Mouse (Mus musculus) embryonic facial prominence, embryonic 13.5 days (tissue): ENCODE results near the gene Adipoq. TPM values are rescaled to one million over a fixed set of nuclear protein-coding genes. Genes with fewer than 3 reads are reported as not detected.
"Not testable (repeated sequence)": the region's sequence is repeated elsewhere in the genome, so short reads cannot be mapped to it uniquely, and the experiment has no call there.

Source experiments
- ATAC-seq: fragments of 200-750 bp; cut with Nextera tagmentation; 2 replicates; pipeline ENCODE4 v1.8.0; 2017; ENCODE audit warnings: low read depth; ENCODE audit not compliant: insufficient number of reproducible peaks, insufficient read depth, low FRiP score, low TSS enrichment
- H3K27ac ChIP-seq: fragments of 300-500 bp; sonication (generic); 2 replicates; pipeline ENCODE4 v1.5.1; 2015; ENCODE audit warnings: moderate library complexity, mild to moderate bottlenecking, inconsistent platforms
- H3K27me3 ChIP-seq: fragments of 300-500 bp; sonication (generic); 2 replicates; pipeline ENCODE4 v1.6.1; 2015; ENCODE audit warnings: mild to moderate bottlenecking, inconsistent platforms
- H3K36me3 ChIP-seq: fragments of 300-500 bp; sonication (generic); 2 replicates; pipeline ENCODE4 v1.6.1; 2015; ENCODE audit warnings: mild to moderate bottlenecking, inconsistent platforms
- H3K4me1 ChIP-seq: fragments of 300-500 bp; sonication (generic); 2 replicates; pipeline ENCODE4 v1.6.1; 2015; ENCODE audit warnings: inconsistent platforms
- H3K4me2 ChIP-seq: fragments of 300-500 bp; sonication (generic); 2 replicates; pipeline ENCODE4 v1.6.1; 2015; ENCODE audit warnings: moderate library complexity, mild to moderate bottlenecking, inconsistent platforms
- H3K4me3 ChIP-seq: fragments of 300-500 bp; sonication (generic); 2 replicates; pipeline ENCODE4 v1.5.1; 2015; ENCODE audit warnings: mild to moderate bottlenecking, inconsistent platforms
- H3K9ac ChIP-seq: fragments of 300-500 bp; sonication (generic); 2 replicates; pipeline ENCODE4 v1.6.1; 2015; ENCODE audit warnings: mild to moderate bottlenecking, inconsistent platforms
- H3K9me3 ChIP-seq: fragments of 300-500 bp; sonication (generic); 2 replicates; pipeline ENCODE4 v1.6.1; 2016; ENCODE audit warnings: inconsistent platforms
- WGBS: fragments of 180-500 bp; shearing (Covaris S2); methylation state at CpG from one replicate; pipeline ENCODE4 v1.1.7; 2015; ENCODE audit warnings: mixed read lengths; 5-methylcytosine and 5-hydroxymethylcytosine counted together
- polyA plus RNA-seq: library from polyadenylated mRNA; unstranded; fragments of >200 nt; fragmentation: Nextera tagmentation; extraction: Ambion mirVana; gene quantifications from 2 replicates; pipeline ENCODE4 v1.2.1, GENCODE M21; 2015

Gene Adipoq
- polyA plus RNA-seq, 1 experiment from 2014 or later: not detected

DNA sequence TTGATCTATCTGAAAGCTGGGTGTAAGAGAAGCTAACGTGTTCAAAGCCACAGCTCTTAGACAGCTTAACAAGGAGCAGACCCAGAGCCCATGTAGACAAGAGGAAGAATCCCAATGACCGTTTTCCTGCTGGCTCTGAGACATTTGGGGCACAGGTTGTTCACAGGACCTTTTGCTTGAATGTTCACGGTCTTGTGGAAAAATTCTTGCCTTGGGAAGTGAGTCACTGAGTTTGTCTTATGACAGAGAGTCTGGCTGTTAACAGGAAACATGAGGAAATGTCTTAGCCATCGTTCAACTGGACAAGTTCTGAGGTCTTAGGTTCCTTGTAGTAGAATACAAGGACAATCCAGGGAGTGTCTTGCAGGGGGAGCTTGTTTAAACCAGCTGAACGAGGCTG is 20.7 kb downstream of the Adipoq start:
- 64% methylated on average over 5 of the region's 5 CpGs for WGBS
- H3K4me2 ChIP-seq: no peak overlapping the region
- H3K4me3 ChIP-seq: no peak overlapping the region
- no peak for ATAC-seq
- H3K9ac ChIP-seq: no peak overlapping the region
- H3K36me3 ChIP-seq: no peaks in the 10 kb centered on the region
- no peaks in the 10 kb centered on the region for H3K4me1 ChIP-seq
- H3K9me3 ChIP-seq: no peaks in the 10 kb centered on the region
- no peaks in the 10 kb centered on the region for H3K27me3 ChIP-seq
- no peak overlapping the region for H3K27ac ChIP-seq

DNA sequence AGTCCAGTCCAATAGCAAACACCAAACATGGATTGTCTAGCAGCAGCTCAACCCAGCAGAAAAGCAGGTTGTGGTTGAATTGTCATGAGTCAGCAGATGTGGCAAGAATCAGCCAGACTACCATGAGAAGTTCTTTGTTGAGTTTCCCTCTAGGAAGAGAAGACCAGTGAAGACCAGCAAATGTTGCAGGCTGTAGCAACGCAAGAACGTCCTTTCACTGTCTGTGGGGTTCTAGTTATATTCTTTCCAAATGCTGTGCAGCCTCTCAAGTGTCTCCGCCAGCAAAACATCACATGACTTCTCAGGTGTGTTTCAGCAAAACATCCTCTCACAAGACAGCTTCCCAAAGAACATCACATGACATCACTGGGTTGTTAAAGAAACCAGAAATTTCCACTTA is 24.5 kb downstream of the Adipoq start:
- Histone ChIP-seq H3K4me1 (no peaks in the 10 kb centered on the region), H3K9me3 (no peaks in the 10 kb centered on the region; the same call in 1 of the 2 replicates), H3K27me3 (no peaks in the 10 kb centered on the region), H3K27ac (no peak overlapping the region), H3K4me3 (no peak overlapping the region), H3K9ac (no peak overlapping the region), H3K4me2 (no peak overlapping the region), H3K36me3 (no peaks in the 10 kb centered on the region)
- ATAC-seq: no peak
- 87% methylated on average over 3 of the region's 3 CpGs for WGBS

DNA sequence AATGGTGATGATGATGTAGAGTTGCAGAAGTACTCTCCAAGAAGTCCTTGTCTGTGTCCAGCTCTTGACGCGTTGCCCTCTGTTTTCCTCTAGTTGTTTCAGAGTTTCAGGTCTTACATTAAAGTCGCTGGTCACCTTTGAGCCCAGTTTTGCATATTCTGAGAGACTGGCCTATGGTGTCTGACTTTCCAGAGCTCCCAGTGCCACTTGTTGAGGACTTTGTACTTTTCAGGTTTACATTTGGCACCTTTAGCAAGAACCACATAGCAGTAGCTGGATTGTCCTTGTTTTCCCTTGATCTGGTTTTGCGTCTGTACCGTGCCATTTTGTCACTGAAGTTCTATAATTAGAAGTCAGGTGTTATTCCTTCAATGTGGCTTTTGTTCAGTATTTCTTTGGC is 27.6 kb downstream of the Adipoq start:
- ATAC-seq: no peak
- no peak overlapping the region for H3K27ac ChIP-seq
- H3K4me3 ChIP-seq: no peak overlapping the region
- 93% methylated on average over 5 of the region's 5 CpGs for WGBS
- no peak overlapping the region for H3K9ac ChIP-seq
- no peaks in the 10 kb centered on the region; the same call in 1 of the 2 replicates for H3K9me3 ChIP-seq
- H3K4me2 ChIP-seq: no peak overlapping the region
- H3K4me1 ChIP-seq: no peaks in the 10 kb centered on the region
- H3K36me3 ChIP-seq: no peaks in the 10 kb centered on the region
- H3K27me3 ChIP-seq: no peaks in the 10 kb centered on the region

DNA sequence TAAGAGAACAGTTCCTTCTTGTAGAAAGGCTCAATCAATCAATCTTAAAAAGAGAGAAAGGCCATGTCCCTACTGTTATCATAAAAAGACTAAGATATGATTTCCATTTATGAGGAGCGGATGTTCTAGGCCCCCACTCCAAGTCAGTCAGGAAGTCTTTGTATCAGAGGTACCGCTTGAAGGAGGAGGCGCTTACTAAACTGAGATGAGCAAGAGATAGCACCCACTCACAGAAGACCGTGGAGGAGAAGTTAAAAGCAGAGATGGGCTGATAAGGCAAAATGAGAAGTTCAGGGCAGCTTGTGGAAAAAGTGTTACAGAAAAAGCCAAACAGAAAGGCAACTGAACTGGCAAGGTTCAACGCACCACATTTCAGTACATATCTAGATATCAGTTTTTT is 28.5 kb downstream of the Adipoq start:
- WGBS: 86% methylated on average over 5 of the region's 5 CpGs
- H3K9ac ChIP-seq: no peak overlapping the region
- H3K4me3 ChIP-seq: no peak overlapping the region
- no peak overlapping the region for H3K27ac ChIP-seq
- no peak for ATAC-seq
- H3K4me2 ChIP-seq: no peak overlapping the region
- no peaks in the 10 kb centered on the region for H3K36me3 ChIP-seq
- H3K4me1 ChIP-seq: no peaks in the 10 kb centered on the region
- no peaks in the 10 kb centered on the region for H3K27me3 ChIP-seq
- no peaks in the 10 kb centered on the region; the same call in 1 of the 2 replicates for H3K9me3 ChIP-seq

DNA sequence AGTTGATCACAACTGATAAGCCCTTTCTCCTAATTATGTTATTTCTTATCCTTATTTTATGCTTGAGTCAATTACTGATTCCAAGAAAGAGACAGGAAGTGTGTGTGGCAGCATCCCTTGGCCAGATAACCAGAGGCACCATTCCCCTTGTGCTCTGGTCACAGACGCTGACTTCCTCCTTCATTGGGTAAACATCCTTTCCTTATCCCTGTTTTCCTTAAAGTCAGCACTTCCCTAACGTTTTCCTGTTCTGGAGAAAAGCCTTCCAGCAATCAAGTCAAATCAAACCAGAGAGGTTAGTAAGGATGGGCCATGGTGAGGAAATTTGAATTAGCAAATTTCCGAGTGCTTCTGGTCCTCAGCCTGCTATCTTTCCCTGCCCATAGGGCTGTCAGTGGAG is 29.6 kb downstream of the Adipoq start:
- no peaks in the 10 kb centered on the region; the same call in 1 of the 2 replicates for H3K9me3 ChIP-seq
- H3K4me3 ChIP-seq: no peak overlapping the region
- no peaks in the 10 kb centered on the region for H3K36me3 ChIP-seq
- no peak overlapping the region for H3K4me2 ChIP-seq
- H3K4me1 ChIP-seq: no peaks in the 10 kb centered on the region
- no peak overlapping the region for H3K9ac ChIP-seq
- 40% methylated on average over 3 of the region's 3 CpGs for WGBS
- ATAC-seq: no peak
- no peaks in the 10 kb centered on the region for H3K27me3 ChIP-seq
- no peak overlapping the region for H3K27ac ChIP-seq

DNA sequence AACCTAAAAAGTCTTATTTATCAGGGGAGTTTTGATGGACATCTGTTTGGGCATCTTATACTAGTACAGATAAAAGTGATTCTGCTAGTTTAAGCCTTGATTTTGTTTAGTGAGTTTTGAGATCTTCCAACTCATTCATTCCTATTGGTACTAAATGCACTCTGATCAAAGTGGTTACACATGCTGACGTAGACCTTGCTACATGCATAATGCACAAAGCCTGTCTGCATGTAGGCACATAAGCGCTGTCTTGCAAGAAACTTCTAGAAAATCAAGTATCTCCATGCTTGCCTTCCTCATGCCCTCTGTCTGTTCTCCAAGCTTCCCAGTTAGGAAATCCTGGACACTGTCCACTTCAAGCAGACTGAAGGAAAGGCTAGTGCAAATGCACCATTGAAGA is 31.5 kb downstream of the Adipoq start:
- no peaks in the 10 kb centered on the region for H3K4me1 ChIP-seq
- no peaks in the 10 kb centered on the region for H3K36me3 ChIP-seq
- ATAC-seq: no peak
- 86% methylated on average over 2 of the region's 2 CpGs for WGBS
- H3K9ac ChIP-seq: no peak overlapping the region
- H3K4me2 ChIP-seq: no peak overlapping the region
- H3K4me3 ChIP-seq: no peak overlapping the region
- no peaks in the 10 kb centered on the region for H3K27me3 ChIP-seq
- no peak overlapping the region for H3K27ac ChIP-seq
- H3K9me3 ChIP-seq: no peaks in the 10 kb centered on the region

DNA sequence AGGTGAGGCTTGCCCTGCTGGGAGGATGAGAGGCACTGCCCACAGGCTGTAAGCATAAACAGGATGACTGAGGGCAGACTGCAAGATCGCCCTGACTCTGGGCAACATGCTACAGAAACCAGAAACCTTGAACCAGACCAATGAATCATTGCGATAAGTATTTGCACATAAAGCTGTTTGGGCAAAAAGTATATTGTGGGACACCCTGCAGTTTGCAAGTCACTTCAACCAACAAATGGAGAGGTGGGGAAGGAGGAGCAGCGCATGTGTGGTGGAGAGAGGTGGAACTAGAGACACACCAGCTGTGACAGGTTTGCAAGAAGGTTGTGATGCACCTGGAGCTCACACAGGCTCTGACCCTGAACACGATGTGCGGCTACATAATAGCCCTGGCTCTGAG is 32.5 kb downstream of the Adipoq start:
- WGBS: 88% methylated on average over 5 of the region's 5 CpGs
- H3K4me1 ChIP-seq: no peaks in the 10 kb centered on the region
- H3K27ac ChIP-seq: no peak overlapping the region
- no peaks in the 10 kb centered on the region for H3K36me3 ChIP-seq
- H3K4me3 ChIP-seq: no peak overlapping the region
- no peak overlapping the region for H3K9ac ChIP-seq
- ATAC-seq: no peak
- no peaks in the 10 kb centered on the region for H3K27me3 ChIP-seq
- H3K9me3 ChIP-seq: no peaks in the 10 kb centered on the region
- H3K4me2 ChIP-seq: no peak overlapping the region

DNA sequence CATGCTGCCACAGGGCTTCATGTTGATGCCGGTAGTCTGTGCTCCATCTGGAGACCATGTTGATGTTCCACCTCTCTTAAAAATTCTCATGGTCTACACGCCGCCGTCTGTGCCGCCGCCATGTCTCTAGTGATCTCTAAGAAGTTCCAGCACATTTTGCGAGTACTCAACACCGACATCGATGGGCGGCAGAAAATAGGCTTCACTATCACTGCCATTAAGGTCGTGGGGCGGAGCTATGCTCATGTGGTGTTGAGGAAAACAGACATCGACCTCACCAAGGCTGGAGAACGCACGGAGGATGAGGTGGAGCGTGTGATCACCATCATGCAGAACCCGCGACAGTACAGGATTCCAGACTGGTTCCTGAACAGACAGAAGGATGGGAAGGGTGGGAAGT is 33.1 kb downstream of the Adipoq start:
- not testable (repeated sequence) for H3K36me3 ChIP-seq, H3K9me3 ChIP-seq, H3K9ac ChIP-seq, H3K4me1 ChIP-seq, H3K4me2 ChIP-seq, H3K27ac ChIP-seq, H3K4me3 ChIP-seq, H3K27me3 ChIP-seq, ATAC-seq
- WGBS: 90% methylated on average over 18 of the region's 18 CpGs

DNA sequence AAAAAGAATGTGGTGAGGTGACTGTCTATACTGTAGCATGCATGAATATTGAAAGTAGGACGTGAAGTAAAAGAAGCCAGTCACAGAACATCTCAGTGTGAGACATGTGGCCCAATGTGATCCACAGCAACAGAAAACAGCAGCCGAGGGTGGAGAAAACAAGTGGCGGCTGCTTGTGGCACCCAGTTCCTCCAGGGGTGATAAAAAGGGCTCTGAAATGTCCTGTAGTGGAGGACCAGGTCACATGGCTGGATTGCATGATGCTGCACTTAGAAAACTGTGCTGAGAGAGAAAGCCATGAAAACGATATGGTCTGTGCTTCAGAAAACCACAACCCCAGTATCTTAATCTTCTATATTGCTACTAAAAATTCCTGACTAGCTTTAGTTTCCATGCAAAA is 34.7 kb downstream of the Adipoq start:
- Histone ChIP-seq H3K4me3 (no peak overlapping the region), H3K4me2 (no peak overlapping the region), H3K4me1 (no peaks in the 10 kb centered on the region), H3K9me3 (no peaks in the 10 kb centered on the region), H3K27ac (no peak overlapping the region), H3K36me3 (no peaks in the 10 kb centered on the region), H3K27me3 (no peaks in the 10 kb centered on the region), H3K9ac (no peak overlapping the region)
- ATAC-seq: no peak
- 75% methylated on average over 4 of the region's 4 CpGs for WGBS

DNA sequence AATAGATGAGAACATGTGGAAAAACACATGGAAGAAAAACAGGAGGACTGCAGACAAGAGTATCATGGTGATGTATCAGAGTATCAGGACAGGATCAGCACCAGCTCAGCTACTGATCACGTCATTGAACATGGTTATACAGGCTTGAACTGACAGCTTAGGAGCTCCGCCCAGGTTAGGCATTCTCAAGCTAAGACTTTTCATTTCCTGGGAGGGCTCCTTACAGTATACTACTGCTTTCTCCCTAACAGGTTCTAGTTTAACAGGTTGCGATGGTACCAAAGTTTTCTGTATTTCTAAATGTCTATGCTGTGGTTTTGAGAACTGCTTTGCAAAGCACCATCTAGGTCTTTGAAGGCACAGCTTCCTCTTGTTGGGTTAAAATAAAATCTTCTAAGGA is 35.2 kb downstream of the Adipoq start:
- Histone ChIP-seq H3K4me1 (no peaks in the 10 kb centered on the region), H3K9me3 (no peaks in the 10 kb centered on the region), H3K27me3 (no peaks in the 10 kb centered on the region), H3K4me3 (no peak overlapping the region), H3K27ac (no peak overlapping the region), H3K9ac (no peak overlapping the region), H3K36me3 (no peaks in the 10 kb centered on the region), H3K4me2 (no peak overlapping the region)
- 71% methylated on average over 3 of the region's 3 CpGs for WGBS
- ATAC-seq: no peak

DNA sequence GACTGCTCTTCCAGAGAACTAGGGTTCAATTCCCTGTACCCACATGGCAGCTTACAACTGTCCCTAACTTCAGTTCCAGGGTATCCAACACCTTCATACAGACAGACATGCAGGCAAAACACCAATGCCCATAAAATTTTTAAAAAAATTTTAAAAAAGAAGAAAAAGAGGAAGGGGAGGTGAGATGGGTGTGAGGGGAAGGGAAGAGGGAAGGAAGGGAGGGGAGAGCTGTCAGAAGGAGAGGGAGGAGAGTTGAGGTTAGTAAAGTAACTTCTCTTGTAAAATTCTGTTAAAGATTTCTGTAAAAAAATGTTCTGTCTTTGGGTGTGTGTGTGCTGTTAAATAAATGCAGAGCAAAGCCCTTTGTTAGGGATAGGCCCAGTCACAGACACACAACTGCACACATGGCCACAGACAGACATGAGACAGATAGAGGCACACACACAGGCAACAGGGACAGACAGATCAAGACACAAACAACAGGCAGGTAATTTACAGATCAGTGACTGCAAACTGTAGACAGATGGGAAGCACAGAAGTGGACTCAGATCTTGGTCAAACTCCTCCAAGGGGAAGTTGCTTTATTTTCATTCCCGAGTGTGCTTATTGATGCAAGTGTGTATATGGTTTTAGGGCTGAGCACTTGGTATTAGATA is 35.7 kb downstream of the Adipoq start:
- Histone ChIP-seq H3K9ac (no peak overlapping the region), H3K4me2 (no peak overlapping the region), H3K27me3 (no peaks in the 10 kb centered on the region), H3K9me3 (no peaks in the 10 kb centered on the region), H3K4me1 (no peaks in the 10 kb centered on the region), H3K27ac (no peak overlapping the region), H3K4me3 (no peak overlapping the region), H3K36me3 (no peaks in the 10 kb centered on the region)
- no peak for ATAC-seq
- WGBS: 65% methylated on average over 1 of the region's 1 CpGs

DNA sequence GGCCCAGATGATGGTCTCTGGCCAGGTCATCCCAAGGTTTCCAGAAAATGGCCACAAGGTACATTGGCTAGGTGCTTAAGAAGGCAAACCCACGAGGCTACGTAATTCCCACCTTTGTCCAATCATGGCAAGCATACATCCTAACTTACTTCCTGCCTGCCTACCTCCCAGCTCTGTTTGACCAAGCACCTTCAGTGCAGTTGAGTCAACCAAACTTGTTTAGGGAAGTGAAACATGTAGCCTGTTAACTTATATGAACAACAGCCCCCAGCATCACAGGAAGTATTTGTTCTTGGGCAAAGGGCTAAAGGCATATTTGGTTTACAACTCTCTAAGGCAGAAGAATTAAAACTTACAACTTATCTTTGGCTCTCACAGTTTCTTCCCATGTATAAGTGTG is 39.5 kb downstream of the Adipoq start:
- no peaks in the 10 kb centered on the region for H3K27me3 ChIP-seq
- WGBS: 87% methylated on average over 2 of the region's 2 CpGs

More for the DNA sequence above, 39.5 kb downstream of the Adipoq start:
- H3K27ac ChIP-seq: no peak overlapping the region
- no peaks in the 10 kb centered on the region for H3K9me3 ChIP-seq
- no peak overlapping the region for H3K4me3 ChIP-seq
- no peaks in the 10 kb centered on the region for H3K4me1 ChIP-seq
- no peak overlapping the region for H3K9ac ChIP-seq
- ATAC-seq: no peak
- H3K4me2 ChIP-seq: no peak overlapping the region
- H3K36me3 ChIP-seq: no peaks in the 10 kb centered on the region
